Mouse (Mus musculus): ENCODE results near the gene Cep41.

DNA sequence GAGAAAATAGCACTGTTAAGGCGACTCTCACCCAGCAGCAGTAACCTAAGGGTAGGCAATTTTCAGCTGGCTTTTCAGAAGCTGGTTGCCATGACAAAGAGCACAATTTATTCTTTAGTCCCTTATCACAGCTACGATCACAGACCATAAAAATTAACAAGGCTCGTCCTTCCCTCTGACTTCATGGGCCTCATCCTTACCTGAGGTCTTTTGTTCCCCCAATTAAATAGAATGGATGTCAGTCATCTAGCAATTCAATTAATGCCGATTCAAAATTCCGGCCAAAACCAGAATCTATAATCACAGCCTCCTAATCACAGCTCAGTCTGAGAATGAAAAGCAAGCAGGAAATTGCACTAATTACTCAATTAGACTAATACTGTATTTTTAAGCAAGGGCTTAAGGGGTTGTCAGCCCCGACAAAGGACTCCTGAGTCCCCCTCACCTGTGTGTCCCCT lies 39.1 kb downstream of the Cep41 start:
- no peak for TF ChIP-seq CTCF (IDR thresholded peaks at IDR 0.05; ENCODE audit: borderline replicate concordance, insufficient read depth, low read depth, low read length)
- no peak for TF ChIP-seq POLR2A (IDR thresholded peaks at IDR 0.05; ENCODE audit: borderline replicate concordance, insufficient read depth, low read length)
